9 mouse cellular contexts compared by ENCODE assay signal in genomic region chr1:78217151-78218034, GRCm38 (mm10). TPM values are rescaled to one million over a fixed set of nuclear protein-coding genes. Genes with fewer than 3 reads are reported as not detected.
A peak's percentile ranks its signal among the peaks of the same experiment; 100 is the strongest.
DNase-seq lines count a peak whose midpoint lies in the region; ATAC-seq lines count a peak whose summit lies in the region.
"Had no signal": no experiment of that assay in that cellular context is flagged by ENCODE, and none has a peak within 500 bp of the region (broad histone marks: within the 10 kb centered on the region; RNA-seq: fewer than 3 reads in every experiment).

No protein-coding gene starts in this region.

- H3K4me2 ChIP-seq in kidney, embryonic 16.5 days (replicated peaks; ENCODE audit: low read depth, low read length), result peak overlapping the region; percentile 97
- peak overlapping the region; percentile 86 for H3K4me2 ChIP-seq in forebrain, embryonic 16.5 days (ENCODE audit: low read length)
- peak overlapping the region; percentile 95 for H3K4me2 ChIP-seq in limb, embryonic 11.5 days (ENCODE audit: low read depth, severe bottlenecking)
- H3K4me2 ChIP-seq in neural tube, embryonic 13.5 days, result peak overlapping the region; percentile 90

- H3K4me3 ChIP-seq in kidney, embryonic 16.5 days (ENCODE audit: low read length), result peak overlapping the region; percentile 61
- H3K4me3 ChIP-seq in forebrain, embryonic 16.5 days (replicated peaks; ENCODE audit: low read length), result peak overlapping the region; percentile 50
- peak overlapping the region; percentile 37 for H3K4me3 ChIP-seq in limb, embryonic 11.5 days (ENCODE audit: low read depth, low read length)
- peak overlapping the region; percentile 64 for H3K4me3 ChIP-seq in neural tube, embryonic 13.5 days

- peak; percentile 82 for ATAC-seq in kidney, embryonic 16.5 days (ENCODE audit: low FRiP score, low TSS enrichment)
- peak; percentile 70 for ATAC-seq in forebrain, embryonic 16.5 days
- ATAC-seq in limb, embryonic 11.5 days (ENCODE audit: insufficient number of reproducible peaks, low FRiP score, low TSS enrichment, low read depth), result 0 out of 2 replicates have a peak, but pooled peaks have one; percentile 29
- peak; percentile 86 for ATAC-seq in neural tube, embryonic 13.5 days (ENCODE audit: low read depth)
- no peak for ATAC-seq in erythroid progenitor cell, adult 5-6 weeks (replicated peaks; ENCODE audit: low FRiP score, poor library complexity, severe bottlenecking)

- DNase-seq in kidney, adult 9 months, result no peak
- DNase-seq in adrenal gland, postnatal 25 days, result peak; percentile 39
- peak; percentile 74 for DNase-seq in limb, embryonic 11.5 days (ENCODE audit: low spot score)
- no peak for DNase-seq in right cerebral cortex, postnatal 36 days (ENCODE audit: low spot score in 2 of 2)

- H3K4me1 ChIP-seq in kidney, embryonic 16.5 days (ENCODE audit: insufficient read depth, low read length), result peaks cover 27% of the 10 kb centered on the region
- H3K4me1 ChIP-seq in forebrain, embryonic 16.5 days (replicated peaks; ENCODE audit: control insufficient read depth, insufficient read depth, low read length), result peaks cover 21% of the 10 kb centered on the region
- H3K4me1 ChIP-seq in limb, embryonic 11.5 days (ENCODE audit: control insufficient read depth, insufficient read depth, low read length), result peaks cover 14% of the 10 kb centered on the region
- H3K4me1 ChIP-seq in neural tube, embryonic 13.5 days (replicated peaks), result peaks cover 30% of the 10 kb centered on the region

- peaks cover 91% of the 10 kb centered on the region for H3K27me3 ChIP-seq in kidney, embryonic 16.5 days (ENCODE audit: insufficient read depth, low read length)
- H3K27me3 ChIP-seq in forebrain, embryonic 16.5 days (replicated peaks; ENCODE audit: control insufficient read depth, insufficient read depth, low read length), result peaks cover 78% of the 10 kb centered on the region
- H3K27me3 ChIP-seq in limb, embryonic 11.5 days (ENCODE audit: control insufficient read depth, insufficient read depth, low read length), result peaks cover 72% of the 10 kb centered on the region
- H3K27me3 ChIP-seq in neural tube, embryonic 13.5 days, result peaks cover 95% of the 10 kb centered on the region

- WGBS in kidney, embryonic 16.5 days, result under 1% methylated on average over 76 of the region's 79 CpGs
- under 1% methylated on average over 68 of the region's 79 CpGs for WGBS in forebrain, embryonic 16.5 days
- WGBS in limb, embryonic 11.5 days, result under 1% methylated on average over 77 of the region's 79 CpGs
- under 1% methylated on average over 73 of the region's 79 CpGs for WGBS in neural tube, embryonic 13.5 days

- H3K9me3 ChIP-seq in kidney, embryonic 16.5 days (ENCODE audit: low read length), result no peaks in the 10 kb centered on the region
- no peaks in the 10 kb centered on the region for H3K9me3 ChIP-seq in forebrain, embryonic 16.5 days (ENCODE audit: control insufficient read depth, low read length)
- H3K9me3 ChIP-seq in limb, embryonic 11.5 days (ENCODE audit: control insufficient read depth, low read length), result no peaks in the 10 kb centered on the region
- no peaks in the 10 kb centered on the region for H3K9me3 ChIP-seq in neural tube, embryonic 13.5 days

- H3K9ac ChIP-seq in kidney, embryonic 16.5 days (replicated peaks; ENCODE audit: low read length), result peak overlapping the region; percentile 55
- H3K9ac ChIP-seq in forebrain, embryonic 16.5 days (replicated peaks; ENCODE audit: low read depth, low read length), result peak overlapping the region; percentile 45
- H3K9ac ChIP-seq in limb, embryonic 11.5 days (ENCODE audit: low read length), result peak overlapping the region; percentile 19; the same call in 1 of the 2 replicates
- peak overlapping the region; percentile 73 for H3K9ac ChIP-seq in neural tube, embryonic 13.5 days

- H3K36me3 ChIP-seq in kidney, embryonic 16.5 days (ENCODE audit: insufficient read depth, low read length), result no peaks in the 10 kb centered on the region
- no peaks in the 10 kb centered on the region for H3K36me3 ChIP-seq in forebrain, embryonic 16.5 days (ENCODE audit: control insufficient read depth, insufficient read depth)
- no peaks in the 10 kb centered on the region for H3K36me3 ChIP-seq in limb, embryonic 11.5 days (ENCODE audit: control insufficient read depth, insufficient read depth, low read length)
- H3K36me3 ChIP-seq in neural tube, embryonic 13.5 days, result no peaks in the 10 kb centered on the region

- no peak overlapping the region for H3K27ac ChIP-seq in kidney, embryonic 16.5 days (ENCODE audit: low read length)
- H3K27ac ChIP-seq in forebrain, embryonic 16.5 days (ENCODE audit: low read length), result no peak overlapping the region
- no peak overlapping the region for H3K27ac ChIP-seq in limb, embryonic 11.5 days (replicated peaks; ENCODE audit: low read depth, low read length)
- H3K27ac ChIP-seq in neural tube, embryonic 13.5 days (replicated peaks), result peak overlapping the region; percentile 46; the same call in 1 of the 2 replicates

RNA-seq across cellular contexts. Expression of gene Pax3, which starts 20.5 kb away (rescaled TPM):
- 0.05 TPM in 1 of 2 replicates, not detected in the other for polyA plus RNA-seq in kidney, embryonic 16.5 days (2015; fragmentation: Nextera tagmentation; extraction: Ambion mirVana)
- total RNA-seq in adrenal gland, postnatal 25 days (2021), result not detected in 2 replicates
- polyA plus RNA-seq in forebrain, embryonic 16.5 days (2015; fragmentation: Nextera tagmentation; extraction: Ambion mirVana), result 0.22 TPM in 1 of 2 replicates, not detected in the other
- 5.0 and 5.6 TPM in 2 replicates for polyA plus RNA-seq in limb, embryonic 11.5 days (2014; fragmentation: Nextera tagmentation; extraction: Ambion mirVana)
- 12.9 and 17.0 TPM in 2 replicates for polyA plus RNA-seq in neural tube, embryonic 13.5 days (2015; fragmentation: Nextera tagmentation; extraction: Ambion mirVana)
- total RNA-seq in erythroid progenitor cell, adult 5-6 weeks (2015; ENCODE audit: low replicate concordance), result not detected in 2 replicates
- not detected in 2 replicates for total RNA-seq in erythroid progenitor cell, adult 5-6 weeks (2017; ENCODE audit: low replicate concordance)
- total RNA-seq: left cerebral cortex, postnatal 10 days had no signal

Comparison
In these comparisons a context has a peak if more than half of its experiments do, and no peak if none do; other contexts are left out.
1. H3K9ac ChIP-seq: peak in every context shown above with its lines; median percentile 73 in neural tube, embryonic 13.5 days; 55 in kidney, embryonic 16.5 days; 45 in forebrain, embryonic 16.5 days; 19 in limb, embryonic 11.5 days.
2. DNase-seq: peak in adrenal gland, postnatal 25 days (single experiment) and limb, embryonic 11.5 days (single experiment); none in kidney, adult 9 months (single experiment) and right cerebral cortex, postnatal 36 days (0 of 2).
3. Peak in every context shown above with its lines, with median percentiles within 50 percentile points of each other: H3K4me2 ChIP-seq and H3K4me3 ChIP-seq.